31 mouse cellular contexts compared by ENCODE assay signal in genomic region chr4:86533406-86534090, GRCm38 (mm10). TPM values are rescaled to one million over a fixed set of nuclear protein-coding genes. Genes with fewer than 3 reads are reported as not detected.
A peak's percentile ranks its signal among the peaks of the same experiment; 100 is the strongest.
DNase-seq lines count a peak whose midpoint lies in the region; ATAC-seq and TF ChIP-seq lines count a peak whose summit lies in the region.
"Had no signal": no experiment of that assay in that cellular context is flagged by ENCODE, and none has a peak within 500 bp of the region (broad histone marks: within the 10 kb centered on the region; RNA-seq: fewer than 3 reads in every experiment).

No protein-coding gene starts in this region.

- H3K4me1 ChIP-seq in intestine, embryonic 14.5 days (replicated peaks; ENCODE audit: control insufficient read depth, insufficient read depth, low read length): no peaks in the 10 kb centered on the region
- no peaks in the 10 kb centered on the region for H3K4me1 ChIP-seq in intestine, embryonic 15.5 days (replicated peaks)
- no peaks in the 10 kb centered on the region for H3K4me1 ChIP-seq in midbrain, embryonic 11.5 days (ENCODE audit: control insufficient read depth, insufficient read depth, low read length)
- no peaks in the 10 kb centered on the region for H3K4me1 ChIP-seq in midbrain, embryonic 16.5 days (ENCODE audit: control insufficient read depth, insufficient read depth, low read length)
- H3K4me1 ChIP-seq in limb, embryonic 11.5 days (ENCODE audit: control insufficient read depth, insufficient read depth, low read length): peaks cover 5% of the 10 kb centered on the region; the same call in 1 of the 2 replicates
- H3K4me1 ChIP-seq in forebrain, embryonic 14.5 days (ENCODE audit: control insufficient read depth, insufficient read depth, low read length): no peaks in the 10 kb centered on the region
- H3K4me1 ChIP-seq in hindbrain, postnatal 0 days (ENCODE audit: insufficient read depth, low read length): no peaks in the 10 kb centered on the region
- H3K4me1 ChIP-seq: forebrain, embryonic 12.5 days; hindbrain, embryonic 13.5 days; liver, embryonic 13.5 days had no signal

- no peaks in the 10 kb centered on the region for H3K27me3 ChIP-seq in intestine, embryonic 14.5 days (replicated peaks; ENCODE audit: control insufficient read depth, insufficient read depth, low read length)
- no peaks in the 10 kb centered on the region for H3K27me3 ChIP-seq in intestine, embryonic 15.5 days (replicated peaks)
- H3K27me3 ChIP-seq in midbrain, embryonic 11.5 days (ENCODE audit: control insufficient read depth, insufficient read depth, low read length): no peaks in the 10 kb centered on the region
- H3K27me3 ChIP-seq in midbrain, embryonic 16.5 days (ENCODE audit: control insufficient read depth, insufficient read depth, low read depth, low read length): no peaks in the 10 kb centered on the region
- no peaks in the 10 kb centered on the region for H3K27me3 ChIP-seq in limb, embryonic 11.5 days (ENCODE audit: control insufficient read depth, insufficient read depth, low read length)
- H3K27me3 ChIP-seq in forebrain, embryonic 14.5 days (replicated peaks; ENCODE audit: control insufficient read depth, insufficient read depth, low read length): no peaks in the 10 kb centered on the region
- no peaks in the 10 kb centered on the region for H3K27me3 ChIP-seq in hindbrain, postnatal 0 days (ENCODE audit: insufficient read depth, low read length)
- H3K27me3 ChIP-seq: CH12.LX; forebrain, embryonic 12.5 days; hindbrain, embryonic 13.5 days; liver, embryonic 13.5 days had no signal

- no peaks in the 10 kb centered on the region for H3K9me3 ChIP-seq in intestine, embryonic 14.5 days (ENCODE audit: control insufficient read depth, low read length)
- no peaks in the 10 kb centered on the region for H3K9me3 ChIP-seq in intestine, embryonic 15.5 days
- no peaks in the 10 kb centered on the region for H3K9me3 ChIP-seq in midbrain, embryonic 11.5 days (ENCODE audit: control insufficient read depth, low read length)
- no peaks in the 10 kb centered on the region; the same call in 1 of the 2 replicates for H3K9me3 ChIP-seq in midbrain, embryonic 16.5 days (replicated peaks; ENCODE audit: control insufficient read depth, low read length, poor library complexity, severe bottlenecking)
- H3K9me3 ChIP-seq in limb, embryonic 11.5 days (ENCODE audit: control insufficient read depth, low read length): no peaks in the 10 kb centered on the region
- no peaks in the 10 kb centered on the region for H3K9me3 ChIP-seq in forebrain, embryonic 14.5 days (replicated peaks; ENCODE audit: control insufficient read depth, low read length)
- H3K9me3 ChIP-seq in hindbrain, postnatal 0 days (ENCODE audit: low read length): no peaks in the 10 kb centered on the region
- H3K9me3 ChIP-seq: forebrain, embryonic 12.5 days; G1E; hindbrain, embryonic 13.5 days; liver, embryonic 13.5 days had no signal

- peak; percentile 18 for DNase-seq in intestine, embryonic 14.5 days (ENCODE audit: low spot score)
- peak; percentile 51 for DNase-seq in midbrain, embryonic 11.5 days (ENCODE audit: low spot score, missing footprints)
- no peak for DNase-seq in limb, embryonic 11.5 days (ENCODE audit: low spot score)
- DNase-seq in forebrain, embryonic 14.5 days (ENCODE audit: low spot score): no peak
- no peak for DNase-seq in hindbrain, postnatal 0 days (ENCODE audit: low spot score)
- DNase-seq: adrenal gland, adult 2 months; B cell, adult 2 months; cerebellum, adult 11 months; cerebellum, adult 9-11 months; heart, postnatal 36 days; liver, embryonic 13.5 days; lung, adult 2 months; thymus, postnatal 14 days had no signal

- 62% methylated on average over 8 of the region's 8 CpGs for WGBS in intestine, embryonic 14.5 days
- 63% methylated on average over 8 of the region's 8 CpGs for WGBS in intestine, embryonic 15.5 days
- WGBS in midbrain, embryonic 11.5 days: 88% methylated on average over 8 of the region's 8 CpGs
- 83% methylated on average over 8 of the region's 8 CpGs for WGBS in midbrain, embryonic 16.5 days
- 55% methylated on average over 8 of the region's 8 CpGs for WGBS in limb, embryonic 11.5 days
- WGBS in forebrain, embryonic 14.5 days: 83% methylated on average over 8 of the region's 8 CpGs
- 75% methylated on average over 8 of the region's 8 CpGs for WGBS in hindbrain, postnatal 0 days

- no peak for TF ChIP-seq CTCF in hindbrain, postnatal 0 days (IDR thresholded peaks at IDR 0.05; ENCODE audit: low read depth)

- no peak overlapping the region for H3K9ac ChIP-seq in intestine, embryonic 14.5 days (ENCODE audit: low read length)
- H3K9ac ChIP-seq in intestine, embryonic 15.5 days: no peak overlapping the region
- H3K9ac ChIP-seq in midbrain, embryonic 11.5 days (ENCODE audit: low read length): no peak overlapping the region
- no peak overlapping the region for H3K9ac ChIP-seq in midbrain, embryonic 16.5 days (ENCODE audit: low read depth, low read length)
- no peak overlapping the region for H3K9ac ChIP-seq in limb, embryonic 11.5 days (ENCODE audit: low read length)
- no peak overlapping the region for H3K9ac ChIP-seq in forebrain, embryonic 14.5 days (ENCODE audit: low read length)
- no peak overlapping the region for H3K9ac ChIP-seq in hindbrain, postnatal 0 days (replicated peaks; ENCODE audit: low read length)
- H3K9ac ChIP-seq: forebrain, embryonic 12.5 days; hindbrain, embryonic 13.5 days; liver, embryonic 13.5 days had no signal

- H3K4me3 ChIP-seq in intestine, embryonic 14.5 days (ENCODE audit: low read depth, low read length): no peak overlapping the region
- no peak overlapping the region for H3K4me3 ChIP-seq in intestine, embryonic 15.5 days (replicated peaks)
- no peak overlapping the region for H3K4me3 ChIP-seq in midbrain, embryonic 11.5 days (ENCODE audit: low read depth, low read length)
- H3K4me3 ChIP-seq in midbrain, embryonic 16.5 days (ENCODE audit: low read depth, low read length): no peak overlapping the region
- H3K4me3 ChIP-seq in limb, embryonic 11.5 days (ENCODE audit: low read depth, low read length): no peak overlapping the region
- no peak overlapping the region for H3K4me3 ChIP-seq in forebrain, embryonic 14.5 days (ENCODE audit: low read depth, low read length)
- no peak overlapping the region for H3K4me3 ChIP-seq in hindbrain, postnatal 0 days (ENCODE audit: low read length)
- H3K4me3 ChIP-seq: erythroblast, embryonic 14.5 days; forebrain, embryonic 12.5 days; hindbrain, embryonic 13.5 days; left cerebral cortex, adult 2 months; liver, embryonic 13.5 days had no signal

- no peak overlapping the region for H3K27ac ChIP-seq in intestine, embryonic 14.5 days (ENCODE audit: low read depth)
- no peak overlapping the region for H3K27ac ChIP-seq in intestine, embryonic 15.5 days
- no peak overlapping the region for H3K27ac ChIP-seq in midbrain, embryonic 11.5 days (ENCODE audit: low read depth, low read length)
- no peak overlapping the region for H3K27ac ChIP-seq in midbrain, embryonic 16.5 days (ENCODE audit: low read length)
- H3K27ac ChIP-seq in limb, embryonic 11.5 days (replicated peaks; ENCODE audit: low read depth, low read length): peak overlapping the region; percentile 61; the same call in 1 of the 2 replicates
- H3K27ac ChIP-seq in forebrain, embryonic 14.5 days (ENCODE audit: low read depth, low read length): no peak overlapping the region
- H3K27ac ChIP-seq in hindbrain, postnatal 0 days: no peak overlapping the region
- H3K27ac ChIP-seq: forebrain, embryonic 12.5 days; hindbrain, embryonic 13.5 days; left cerebral cortex, adult 2 months; liver, embryonic 13.5 days; macrophage had no signal

- no peaks in the 10 kb centered on the region for H3K36me3 ChIP-seq in intestine, embryonic 14.5 days (ENCODE audit: control insufficient read depth, insufficient read depth, low read length)
- H3K36me3 ChIP-seq in intestine, embryonic 15.5 days: no peaks in the 10 kb centered on the region
- no peaks in the 10 kb centered on the region for H3K36me3 ChIP-seq in midbrain, embryonic 11.5 days (ENCODE audit: control insufficient read depth, insufficient read depth, low read length)
- H3K36me3 ChIP-seq in midbrain, embryonic 16.5 days (ENCODE audit: control insufficient read depth, insufficient read depth, low read length): no peaks in the 10 kb centered on the region
- no peaks in the 10 kb centered on the region for H3K36me3 ChIP-seq in limb, embryonic 11.5 days (ENCODE audit: control insufficient read depth, insufficient read depth, low read length)
- H3K36me3 ChIP-seq in forebrain, embryonic 14.5 days (ENCODE audit: control insufficient read depth, insufficient read depth, low read length): no peaks in the 10 kb centered on the region
- H3K36me3 ChIP-seq in hindbrain, postnatal 0 days (ENCODE audit: insufficient read depth, low read length): no peaks in the 10 kb centered on the region
- H3K36me3 ChIP-seq: forebrain, embryonic 12.5 days; G1E; hindbrain, embryonic 13.5 days; liver, embryonic 13.5 days had no signal

- ATAC-seq in intestine, embryonic 14.5 days (replicated peaks; ENCODE audit: low FRiP score, low TSS enrichment, low read depth): no peak
- ATAC-seq in intestine, embryonic 15.5 days: no peak
- ATAC-seq in midbrain, embryonic 11.5 days (ENCODE audit: low FRiP score): no peak
- no peak for ATAC-seq in midbrain, embryonic 16.5 days
- no peak for ATAC-seq in limb, embryonic 11.5 days (ENCODE audit: insufficient number of reproducible peaks, low FRiP score, low TSS enrichment, low read depth)
- no peak for ATAC-seq in forebrain, embryonic 14.5 days
- ATAC-seq in hindbrain, postnatal 0 days: no peak
- ATAC-seq: inflammation-experienced regulatory T-cells, adult 6 months; Patski had no signal

- H3K4me2 ChIP-seq in intestine, embryonic 14.5 days (ENCODE audit: low read length): no peak overlapping the region
- no peak overlapping the region for H3K4me2 ChIP-seq in intestine, embryonic 15.5 days (replicated peaks)
- H3K4me2 ChIP-seq in midbrain, embryonic 11.5 days: no peak overlapping the region
- H3K4me2 ChIP-seq in midbrain, embryonic 16.5 days (ENCODE audit: low read length): no peak overlapping the region
- H3K4me2 ChIP-seq in limb, embryonic 11.5 days (ENCODE audit: low read depth, severe bottlenecking): no peak overlapping the region
- no peak overlapping the region for H3K4me2 ChIP-seq in forebrain, embryonic 14.5 days (ENCODE audit: low read length)
- no peak overlapping the region for H3K4me2 ChIP-seq in hindbrain, postnatal 0 days (ENCODE audit: low read depth, low read length)
- H3K4me2 ChIP-seq: forebrain, embryonic 12.5 days; hindbrain, embryonic 13.5 days; liver, embryonic 13.5 days had no signal

RNA-seq across cellular contexts. Expression of gene Saxo1, which starts 24.6 kb away (rescaled TPM):
- not detected in 2 replicates for polyA plus RNA-seq in intestine, embryonic 14.5 days (2014; fragmentation: Nextera tagmentation; extraction: Ambion mirVana)
- not detected in 2 replicates for polyA plus RNA-seq in intestine, embryonic 15.5 days (2015; fragmentation: Nextera tagmentation; extraction: Ambion mirVana)
- polyA plus RNA-seq in midbrain, embryonic 11.5 days (2014; fragmentation: Nextera tagmentation; extraction: Ambion mirVana): not detected in 2 replicates
- not detected in 2 replicates for polyA plus RNA-seq in midbrain, embryonic 16.5 days (2015; fragmentation: Nextera tagmentation; extraction: Ambion mirVana)
- polyA plus RNA-seq in limb, embryonic 11.5 days (2014; fragmentation: Nextera tagmentation; extraction: Ambion mirVana): 0.18 and 0.36 TPM in 2 replicates
- not detected in 2 replicates for polyA plus RNA-seq in forebrain, embryonic 14.5 days (2014; fragmentation: Nextera tagmentation; extraction: Ambion mirVana)
- not detected in 2 replicates for total RNA-seq in hindbrain, postnatal 0 days (2014; rRNA removed)
- not detected in 2 replicates for polyA plus RNA-seq in hindbrain, postnatal 0 days (2015; fragmentation: Nextera tagmentation; extraction: Ambion mirVana)
- total RNA-seq: adrenal gland, adult 2 months; adrenal gland, postnatal 4 days; CH12.LX; common myeloid progenitor, adult 5-6 weeks; G1E; gastrocnemius, adult 8-10 months; heart, postnatal 36 days; layer of hippocampus, postnatal 10 days; left cerebral cortex, adult 2 months; left cerebral cortex, postnatal 36 days; midbrain, postnatal 0 days had no signal
- polyA plus RNA-seq: adrenal gland, adult 2 months; erythroblast, embryonic 14.5 days; forebrain, embryonic 12.5 days; G1E; hindbrain, embryonic 13.5 days; inflammation-experienced regulatory T-cells, adult 6 months; liver, embryonic 13.5 days; lung, adult 2 months; macrophage; midbrain, postnatal 0 days; Patski; small intestine, adult 2 months had no signal

RNA-seq across cellular contexts. Expression of gene Rraga, which starts 41.9 kb away (rescaled TPM):
- polyA plus RNA-seq in intestine, embryonic 14.5 days (2014; fragmentation: Nextera tagmentation; extraction: Ambion mirVana): 81.0 and 83.1 TPM in 2 replicates
- polyA plus RNA-seq in intestine, embryonic 15.5 days (2015; fragmentation: Nextera tagmentation; extraction: Ambion mirVana): 64.0 and 69.8 TPM in 2 replicates
- 129 and 136 TPM in 2 replicates for polyA plus RNA-seq in midbrain, embryonic 11.5 days (2014; fragmentation: Nextera tagmentation; extraction: Ambion mirVana)
- 156 and 169 TPM in 2 replicates for polyA plus RNA-seq in midbrain, embryonic 16.5 days (2015; fragmentation: Nextera tagmentation; extraction: Ambion mirVana)
- polyA plus RNA-seq in limb, embryonic 11.5 days (2014; fragmentation: Nextera tagmentation; extraction: Ambion mirVana): 85.0 and 102 TPM in 2 replicates
- polyA plus RNA-seq in forebrain, embryonic 14.5 days (2014; fragmentation: Nextera tagmentation; extraction: Ambion mirVana): 126 and 132 TPM in 2 replicates
- 31.3 and 31.5 TPM in 2 replicates for total RNA-seq in hindbrain, postnatal 0 days (2014; rRNA removed)
- polyA plus RNA-seq in hindbrain, postnatal 0 days (2015; fragmentation: Nextera tagmentation; extraction: Ambion mirVana): 135 and 143 TPM in 2 replicates

Comparison
In these comparisons a context has a peak if more than half of its experiments do, and no peak if none do; other contexts are left out.
1. DNase-seq: peak in intestine, embryonic 14.5 days (single experiment) and midbrain, embryonic 11.5 days (single experiment); none in limb, embryonic 11.5 days (single experiment), forebrain, embryonic 14.5 days (single experiment) and hindbrain, postnatal 0 days (single experiment).